Mouse (Mus musculus) lung, adult 10 weeks (tissue): Measurements from ENCODE around the gene Spib. TPM values are rescaled to one million over a fixed set of nuclear protein-coding genes. Genes with fewer than 3 reads are reported as not detected.

Experiments
- polyA plus RNA-seq: library from polyadenylated mRNA; stranded (reverse); fragments of 350-450 nt; fragmentation: Illumina TruSeq; extraction: RNeasy Lipid Tissue Mini Kit (QIAGEN cat#74804); gene quantifications from one replicate; pipeline ENCODE4 v1.2.3, GENCODE M21; 2014; ENCODE audit warnings: low read depth, low replicate concordance; ENCODE audit not compliant: insufficient read depth

Spib gene
- polyA plus RNA-seq, result 10.6 TPM

GRCm38 (mm10) chr7:44531946-44532732 lies at the start of gene Spib:
Gene Spib (minus strand): TSS chr7:44532071.

GRCm38 (mm10) chr7:44572213-44572701 lies 40.4 kb upstream of the Spib start, which contains the start of gene Napsa:
Gene Napsa (plus strand): TSS chr7:44572380.

GRCm38 (mm10) chr7:44553826-44554225 lies 22.0 kb upstream of the Spib start, which contains the start of gene Nr1h2:
Gene Nr1h2 (minus strand): TSS chr7:44553951.

GRCm38 (mm10) chr7:44548497-44549087 lies 16.7 kb upstream of the Spib start, which contains the start of gene Pold1:
Gene Pold1 (minus strand): TSS chr7:44548849.

GRCm38 (mm10) chr7:44524502-44524901 lies 7.4 kb downstream of the Spib start, which contains the start of gene Mybpc2:
Gene Mybpc2 (minus strand): TSS chr7:44524656.

GRCm38 (mm10) chr7:44495992-44496770 lies 35.7 kb downstream of the Spib start, which contains the start of the genes Emc10 and Fam71e1:
Gene Emc10 (minus strand): TSS chr7:44496529.
Gene Fam71e1 (plus strand): TSS chr7:44496581.

Other genes with a start within 250 kb of the Spib start
- 3.6 TPM for gene Clec11a, start 225.2 kb downstream of the Spib start, polyA plus RNA-seq
- gene Shank1, start 221.8 kb downstream of the Spib start, polyA plus RNA-seq, result 0.14 TPM
- 1.0 TPM for gene Syt3, start 148.0 kb downstream of the Spib start, polyA plus RNA-seq
- gene 1700008O03Rik, start 146.3 kb downstream of the Spib start, polyA plus RNA-seq, result 0.41 TPM
- 0.48 TPM for gene Lrrc4b, start 103.1 kb downstream of the Spib start, polyA plus RNA-seq
- gene Aspdh, start 66.7 kb downstream of the Spib start, polyA plus RNA-seq, result not detected
- 66.0 TPM for gene Josd2, start 64.1 kb downstream of the Spib start, polyA plus RNA-seq
- gene Emc10, start 35.5 kb downstream of the Spib start, polyA plus RNA-seq, result 83.9 TPM
- gene Fam71e1, start 35.5 kb downstream of the Spib start, polyA plus RNA-seq, result 2.5 TPM
- 0.92 TPM for gene Mybpc2, start 7.4 kb downstream of the Spib start, polyA plus RNA-seq
- gene Pold1, start 16.8 kb upstream of the Spib start, polyA plus RNA-seq, result 16.2 TPM
- 56.8 TPM for gene Nr1h2, start 21.9 kb upstream of the Spib start, polyA plus RNA-seq
- gene Napsa, start 40.3 kb upstream of the Spib start, polyA plus RNA-seq, result 354 TPM
- 4.2 TPM for gene Kcnc3, start 58.6 kb upstream of the Spib start, polyA plus RNA-seq
- 136 TPM for gene Myh14, start 138.8 kb upstream of the Spib start, polyA plus RNA-seq
- gene Izumo2, start 176.7 kb upstream of the Spib start, polyA plus RNA-seq, result not detected
- 29.2 TPM for gene Vrk3, start 216.3 kb upstream of the Spib start, polyA plus RNA-seq
- gene Zfp473, start 219.0 kb upstream of the Spib start, polyA plus RNA-seq, result 0.11 TPM